Mouse (Mus musculus) stomach, postnatal 0 days (tissue): ENCODE data around the gene Zmym4.

Experiments used
- CTCF ChIP-seq: IDR thresholded peaks from 2 replicates; pipeline ENCODE4 v1.5.1; 2016; ENCODE audit warnings: antibody characterized with exemption, low read depth, mild to moderate bottlenecking, moderate library complexity
- EP300 ChIP-seq: optimal IDR thresholded peaks from 2 replicates; pipeline ENCODE3; 2016; ENCODE audit warnings: antibody characterized with exemption

DNA sequence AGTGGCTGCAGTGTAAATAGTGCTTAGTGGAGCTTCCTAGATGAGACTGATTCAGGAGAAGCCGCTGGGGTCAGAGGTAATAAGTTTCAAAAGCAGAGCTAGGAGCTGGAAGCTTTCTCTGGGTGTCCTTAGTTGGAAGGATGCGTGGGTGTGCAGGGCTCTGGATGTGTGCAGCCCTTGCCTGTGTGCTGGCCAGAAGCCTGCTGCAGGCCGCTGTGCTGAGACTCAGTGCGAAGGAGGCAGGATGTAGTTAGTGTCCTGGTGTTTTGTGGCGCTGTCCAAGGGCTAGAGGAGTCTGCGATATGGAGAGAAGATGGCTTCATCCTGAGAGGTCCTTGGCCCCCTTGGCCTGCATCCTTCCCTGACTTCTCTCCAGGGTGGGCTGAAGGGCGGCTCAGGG is 129.1 kb downstream of the Zmym4 start:
- TF ChIP-seq CTCF = no peak
- no peak for TF ChIP-seq EP300
